In the genomic region with DNA sequence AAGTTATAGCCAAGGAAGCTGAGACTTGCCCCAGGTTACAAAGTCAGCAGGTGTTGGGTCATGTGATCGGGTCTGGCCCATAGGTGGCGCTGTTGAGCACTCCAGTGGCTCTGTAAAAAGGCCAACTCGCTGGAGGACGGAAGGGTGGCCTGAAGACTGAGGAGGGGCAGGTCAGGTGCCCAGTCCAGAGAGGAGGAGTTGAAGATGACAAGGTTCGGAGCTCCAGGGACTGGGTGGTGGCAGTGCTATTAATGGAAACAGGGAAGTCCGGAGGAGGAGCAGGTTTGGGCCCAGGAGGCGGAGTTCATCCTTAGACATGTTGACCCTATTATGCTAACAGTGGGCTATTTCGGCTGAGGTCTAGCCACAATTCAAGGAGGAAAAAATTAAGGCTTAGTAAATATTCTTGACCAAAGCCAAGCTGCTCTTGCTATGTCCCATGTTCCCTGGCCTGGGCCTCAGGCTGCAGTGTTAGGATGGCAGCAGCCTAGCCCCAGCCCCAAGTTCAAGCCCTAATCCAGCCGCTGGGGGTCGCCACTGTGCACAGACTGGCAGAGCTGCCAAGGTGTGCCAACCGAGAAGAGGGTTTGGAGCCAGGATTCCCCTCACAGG, we compare ENCODE assay signal across 8 mouse cellular contexts.
DNase-seq lines count a peak whose midpoint lies in the region; ATAC-seq and TF ChIP-seq lines count a peak whose summit lies in the region.

No protein-coding gene starts in this region.

- WGBS in forebrain, postnatal 0 days, result 18% methylated on average over 11 of the region's 11 CpGs
- 21% methylated on average over 11 of the region's 11 CpGs for WGBS in lung, embryonic 14.5 days
- WGBS in neural tube, embryonic 15.5 days, result 16% methylated on average over 11 of the region's 11 CpGs

- no peak overlapping the region for H3K9ac ChIP-seq in forebrain, postnatal 0 days
- H3K9ac ChIP-seq in lung, embryonic 14.5 days, result no peak overlapping the region
- H3K9ac ChIP-seq in neural tube, embryonic 15.5 days (replicated peaks), result no peak overlapping the region

- H3K4me3 ChIP-seq in G1E (ENCODE audit: low read depth, low read length), result peak overlapping the region; percentile 48; the same call in 1 of the 2 replicates
- H3K4me3 ChIP-seq in forebrain, postnatal 0 days (ENCODE audit: low read depth, low read length), result no peak overlapping the region
- peak overlapping the region; percentile 4; the same call in 1 of the 2 replicates for H3K4me3 ChIP-seq in layer of hippocampus, adult 2 months
- no peak overlapping the region for H3K4me3 ChIP-seq in lung, embryonic 14.5 days (ENCODE audit: low read depth, low read length)
- no peak overlapping the region for H3K4me3 ChIP-seq in neural tube, embryonic 15.5 days (replicated peaks)

- ATAC-seq in G1E (ENCODE audit: extremely low read depth, insufficient number of reproducible peaks, low FRiP score, poor library complexity, severe bottlenecking), result peak; percentile 69
- ATAC-seq in forebrain, postnatal 0 days, result peak; percentile 67
- peak; percentile 74 to 83 for ATAC-seq in hematopoietic stem cell, adult 5-6 weeks (replicated peaks in 1 of 2; ENCODE audit: insufficient read depth in 1 of 2, low FRiP score in 2 of 2, low TSS enrichment in 1 of 2, low read depth in 1 of 2, poor library complexity in 2 of 2, severe bottlenecking in 2 of 2)
- ATAC-seq in lung, embryonic 14.5 days (ENCODE audit: insufficient read depth), result peak; percentile 29; the same call in 1 of the 2 replicates
- peak; percentile 40; the same call in 1 of the 2 replicates for ATAC-seq in neural tube, embryonic 15.5 days (ENCODE audit: low FRiP score)

- H3K4me1 ChIP-seq in G1E (ENCODE audit: insufficient read depth, low read depth, low read length), result peaks cover 45% of the 10 kb centered on the region
- H3K4me1 ChIP-seq in forebrain, postnatal 0 days (ENCODE audit: insufficient read depth), result no peaks in the 10 kb centered on the region
- peaks cover 12% of the 10 kb centered on the region for H3K4me1 ChIP-seq in lung, embryonic 14.5 days (ENCODE audit: insufficient read depth)
- H3K4me1 ChIP-seq in neural tube, embryonic 15.5 days, result peaks cover 39% of the 10 kb centered on the region

- H3K9me3 ChIP-seq in G1E (replicated peaks), result no peaks in the 10 kb centered on the region
- H3K9me3 ChIP-seq in forebrain, postnatal 0 days (ENCODE audit: low read length), result no peaks in the 10 kb centered on the region
- no peaks in the 10 kb centered on the region for H3K9me3 ChIP-seq in lung, embryonic 14.5 days (ENCODE audit: low read depth, low read length)
- H3K9me3 ChIP-seq in neural tube, embryonic 15.5 days (replicated peaks), result no peaks in the 10 kb centered on the region

- H3K27me3 ChIP-seq in G1E (ENCODE audit: insufficient read depth, low read length), result peaks cover 33% of the 10 kb centered on the region
- H3K27me3 ChIP-seq in forebrain, postnatal 0 days (ENCODE audit: insufficient read depth, low read length), result no peaks in the 10 kb centered on the region
- H3K27me3 ChIP-seq in lung, embryonic 14.5 days (ENCODE audit: insufficient read depth, low read length), result no peaks in the 10 kb centered on the region
- no peaks in the 10 kb centered on the region for H3K27me3 ChIP-seq in neural tube, embryonic 15.5 days (replicated peaks)

- TF ChIP-seq CTCF in G1E (IDR thresholded peaks at IDR 0.05; ENCODE audit: low read depth, low read length), result peak; percentile 85
- peak; percentile 88 for TF ChIP-seq CTCF in forebrain, postnatal 0 days (IDR thresholded peaks at IDR 0.05; ENCODE audit: low read depth)
- peak; percentile 76 for TF ChIP-seq CTCF in layer of hippocampus, adult 2 months (conservative IDR thresholded peaks at IDR 0.05)
- peak; percentile 98 for TF ChIP-seq CTCF in lung, embryonic 14.5 days (IDR thresholded peaks at IDR 0.05; ENCODE audit: low read depth)

- no peak overlapping the region for H3K27ac ChIP-seq in forebrain, postnatal 0 days (ENCODE audit: low read depth, low read length)
- H3K27ac ChIP-seq in layer of hippocampus, adult 2 months, result peak overlapping the region; percentile 85
- peak overlapping the region; percentile 48; the same call in 1 of the 2 replicates for H3K27ac ChIP-seq in lung, embryonic 14.5 days (ENCODE audit: low read depth)
- peak overlapping the region; percentile 15; the same call in 1 of the 2 replicates for H3K27ac ChIP-seq in neural tube, embryonic 15.5 days (replicated peaks)

- peaks cover 9% of the 10 kb centered on the region for H3K36me3 ChIP-seq in G1E (replicated peaks)
- H3K36me3 ChIP-seq in forebrain, postnatal 0 days (ENCODE audit: insufficient read depth), result no peaks in the 10 kb centered on the region
- H3K36me3 ChIP-seq in lung, embryonic 14.5 days (ENCODE audit: insufficient read depth), result no peaks in the 10 kb centered on the region
- H3K36me3 ChIP-seq in neural tube, embryonic 15.5 days, result no peaks in the 10 kb centered on the region

- 0 out of 2 replicates have a peak overlapping the region, but pooled peaks have one; percentile 1 for H3K4me2 ChIP-seq in forebrain, postnatal 0 days (ENCODE audit: low read depth)
- H3K4me2 ChIP-seq in lung, embryonic 14.5 days, result peak overlapping the region; percentile 35; the same call in 1 of the 2 replicates
- peak overlapping the region; percentile 38 for H3K4me2 ChIP-seq in neural tube, embryonic 15.5 days

- DNase-seq in G1E (ENCODE audit: low spot score), result peak; percentile 49
- DNase-seq in cerebellum, adult 11-12 months, result peak; percentile 92
- peak; percentile 77 for DNase-seq in forebrain, postnatal 0 days
- DNase-seq in layer of hippocampus, adult 2 months (ENCODE audit: low spot score in 2 of 2), result peak; percentile 67 to 82
- peak; percentile 90 for DNase-seq in lung, embryonic 14.5 days
- DNase-seq in testis, postnatal 14 days (ENCODE audit: low spot score), result peak; percentile 76

Comparison
In these comparisons a context has a peak if more than half of its experiments do, and no peak if none do; other contexts are left out.
1. H3K4me3 ChIP-seq: peak in G1E (single experiment) and layer of hippocampus, adult 2 months (single experiment); none in forebrain, postnatal 0 days (single experiment), lung, embryonic 14.5 days (single experiment) and neural tube, embryonic 15.5 days (single experiment).
2. Peak in every context shown above with its lines, with median percentiles within 50 percentile points of each other: ATAC-seq, DNase-seq, CTCF ChIP-seq and H3K4me2 ChIP-seq.